Mouse (Mus musculus): Measurements from ENCODE around the gene Cd7.

- TF ChIP-seq CTCF (IDR thresholded peaks at IDR 0.05 in 2 of 3, conservative IDR thresholded peaks at IDR 0.05 in 1 of 3; ENCODE audit: control insufficient read depth in 1 of 3, insufficient read depth in 1 of 3, low read depth in 2 of 3, low read length in 3 of 3, poor library complexity in 1 of 3, severe bottlenecking in 1 of 3) (no peak), MYC (IDR thresholded peaks at IDR 0.05; ENCODE audit: low read depth, low read length) (no peak), MAX (IDR thresholded peaks at IDR 0.05; ENCODE audit: low read length) (peak; percentile 68), CHD2 (IDR thresholded peaks at IDR 0.05; ENCODE audit: low read length) (no peak; the same call in 1 of the 2 replicates), GATA1 (IDR thresholded peaks at IDR 0.05; ENCODE audit: low read depth, low read length) (no peak), TAL1 (IDR thresholded peaks at IDR 0.05; ENCODE audit: low read length) (no peak), EP300 (IDR thresholded peaks at IDR 0.05; ENCODE audit: low read depth in 1 of 2, low read length in 2 of 2) (0 out of 4 replicates have a peak, but pooled peaks of 1 of the 2 experiments have one; percentile 6), RCOR1 (IDR thresholded peaks at IDR 0.05; ENCODE audit: low read depth, low read length) (no peak), ZKSCAN1 (IDR thresholded peaks at IDR 0.05; ENCODE audit: low read depth, low read length) (no peak), POLR2A (IDR thresholded peaks at IDR 0.05; ENCODE audit: control insufficient read depth in 1 of 2, insufficient read depth in 1 of 2, low read depth in 1 of 2, low read length in 2 of 2, poor library complexity in 1 of 2) (no peak), UBTF (IDR thresholded peaks at IDR 0.05; ENCODE audit: borderline replicate concordance, insufficient read depth, low read depth, low read length) (no peak), CHD1 (IDR thresholded peaks at IDR 0.05; ENCODE audit: low read depth, low read length) (no peak), GABPA (IDR thresholded peaks at IDR 0.05; ENCODE audit: low read depth, low read length) (no peak), POLR2AphosphoS5 (IDR thresholded peaks at IDR 0.05; ENCODE audit: borderline replicate concordance, low read depth, low read length) (no peak)
Observed at GRCm38 (mm10) chr11:120990126-120990781, 49.0 kb downstream of the Cd7 start.

Data from MEL (cell line).